In genomic region chr4:47681141-47681540, GRCm38 (mm10) we compare ENCODE assay signal across 14 mouse cellular contexts.
DNase-seq lines count a peak whose midpoint lies in the region.
"Had no signal": no experiment of that assay in that cellular context is flagged by ENCODE, and none has a peak within 500 bp of the region (broad histone marks: within the 10 kb centered on the region; RNA-seq: fewer than 3 reads in every experiment).

No protein-coding gene starts in this region.

- DNase-seq in gastrocnemius, adult 18-20 months (ENCODE audit: low spot score) = peak; percentile 52
- no peak for DNase-seq in gastrocnemius, postnatal 14 days
- DNase-seq in gastrocnemius, adult 8-10 months (ENCODE audit: low spot score in 2 of 2) = peak; percentile 14 to 31
- DNase-seq in gastrocnemius, postnatal 4 days (ENCODE audit: low spot score in 2 of 2) = no peak
- DNase-seq in skeletal muscle tissue, adult 2 months (ENCODE audit: low read depth, low spot score) = peak; percentile 81
- DNase-seq: adrenal gland, adult 8-10 months; adrenal gland, postnatal 14 days; adrenal gland, postnatal 36 days; B cell, adult 2 months; cerebellum, adult 11-12 months; cerebellum, adult 2 months; cerebellum, adult 9-10 months; cerebellum, postnatal 10 days; cerebellum, postnatal 25 days had no signal

- intact Hi-C loops in gastrocnemius, postnatal 14 days (cut with DNase I; ENCODE audit: low total_unique reads) = no loop called here

Comparison
In these comparisons a context has a peak if more than half of its experiments do, and no peak if none do; other contexts are left out.
1. DNase-seq: peak in gastrocnemius, adult 18-20 months (single experiment), gastrocnemius, adult 8-10 months (2 of 2) and skeletal muscle tissue, adult 2 months (single experiment); none in gastrocnemius, postnatal 14 days (single experiment) and gastrocnemius, postnatal 4 days (0 of 2).